In the genomic region with DNA sequence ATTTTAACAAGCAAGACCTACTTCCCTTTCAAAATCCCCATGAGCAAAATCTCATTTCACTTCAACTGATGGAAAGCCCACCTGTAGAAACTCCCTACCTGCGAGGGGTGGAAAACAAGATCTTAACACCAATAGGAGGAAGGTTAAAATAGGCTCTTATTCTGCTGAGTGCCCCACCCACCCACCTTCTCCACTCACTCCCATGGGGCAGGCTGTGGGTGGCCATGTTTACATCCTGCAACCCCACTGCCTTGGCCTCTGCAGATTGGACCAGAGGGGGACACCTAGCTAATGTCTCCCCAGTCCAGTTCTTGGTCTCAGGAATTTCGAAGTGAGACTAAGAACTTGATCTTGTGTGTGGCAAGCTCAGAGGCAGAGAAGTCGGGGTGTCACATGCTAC, we compare ENCODE assay signal across 10 mouse cellular contexts. TPM values are rescaled to one million over a fixed set of nuclear protein-coding genes. Genes with fewer than 3 reads are reported as not detected.
DNase-seq lines count a peak whose midpoint lies in the region; ATAC-seq lines count a peak whose summit lies in the region.
"Had no signal": no experiment of that assay in that cellular context is flagged by ENCODE, and none has a peak within 500 bp of the region (broad histone marks: within the 10 kb centered on the region; RNA-seq: fewer than 3 reads in every experiment).

No protein-coding gene starts in this region.

- no peak for DNase-seq in heart, postnatal 25 days (ENCODE audit: low spot score)
- no peak for DNase-seq in midbrain, embryonic 11.5 days (ENCODE audit: low spot score, missing footprints)
- DNase-seq in splenic B cell, adult 2 months (ENCODE audit: low read depth, low spot score): peak; percentile 63
- DNase-seq in layer of hippocampus, adult 18-20 months (ENCODE audit: low spot score in 2 of 2): no peak
- DNase-seq in urinary bladder, postnatal 4 days (ENCODE audit: low spot score in 2 of 2): no peak
- DNase-seq: gastrocnemius, adult 2 months; liver, postnatal 0 days had no signal

- H3K4me3 ChIP-seq in heart, embryonic 15.5 days: peak overlapping the region; percentile 35
- no peak overlapping the region for H3K4me3 ChIP-seq in midbrain, embryonic 12.5 days
- no peak overlapping the region for H3K4me3 ChIP-seq in midbrain, embryonic 11.5 days (ENCODE audit: low read depth, low read length)
- H3K4me3 ChIP-seq in hindbrain, embryonic 16.5 days (ENCODE audit: low read length): peak overlapping the region; percentile 29
- H3K4me3 ChIP-seq: gastrocnemius, adult 2 months had no signal

- H3K9me3 ChIP-seq in heart, embryonic 15.5 days (replicated peaks): no peaks in the 10 kb centered on the region
- no peaks in the 10 kb centered on the region for H3K9me3 ChIP-seq in midbrain, embryonic 12.5 days
- no peaks in the 10 kb centered on the region for H3K9me3 ChIP-seq in midbrain, embryonic 11.5 days (ENCODE audit: control insufficient read depth, low read length)
- H3K9me3 ChIP-seq in hindbrain, embryonic 16.5 days (ENCODE audit: control insufficient read depth, low read length): no peaks in the 10 kb centered on the region

- H3K36me3 ChIP-seq in heart, embryonic 15.5 days: no peaks in the 10 kb centered on the region
- no peaks in the 10 kb centered on the region for H3K36me3 ChIP-seq in midbrain, embryonic 12.5 days
- no peaks in the 10 kb centered on the region for H3K36me3 ChIP-seq in midbrain, embryonic 11.5 days (ENCODE audit: control insufficient read depth, insufficient read depth, low read length)
- H3K36me3 ChIP-seq in hindbrain, embryonic 16.5 days (ENCODE audit: control insufficient read depth, insufficient read depth, low read length): no peaks in the 10 kb centered on the region
- H3K36me3 ChIP-seq in splenic B cell, adult 2 months (ENCODE audit: control insufficient read depth, insufficient read depth, low read length, poor library complexity, severe bottlenecking): no peaks in the 10 kb centered on the region

- 67% methylated on average over 3 of the region's 3 CpGs for WGBS in heart, embryonic 15.5 days
- WGBS in midbrain, embryonic 12.5 days: 83% methylated on average over 3 of the region's 3 CpGs
- WGBS in midbrain, embryonic 11.5 days: 78% methylated on average over 3 of the region's 3 CpGs
- WGBS in hindbrain, embryonic 16.5 days: 75% methylated on average over 3 of the region's 3 CpGs

- H3K27ac ChIP-seq in heart, embryonic 15.5 days: no peak overlapping the region
- no peak overlapping the region for H3K27ac ChIP-seq in midbrain, embryonic 12.5 days (replicated peaks)
- H3K27ac ChIP-seq in midbrain, embryonic 11.5 days (ENCODE audit: low read depth, low read length): no peak overlapping the region
- no peak overlapping the region for H3K27ac ChIP-seq in hindbrain, embryonic 16.5 days (ENCODE audit: low read depth, low read length)
- H3K27ac ChIP-seq: gastrocnemius, adult 2 months had no signal

- intact Hi-C loops in heart, postnatal 25 days (cut with DNase I): no loop called here

- peak overlapping the region; percentile 59 for H3K4me2 ChIP-seq in heart, embryonic 15.5 days
- H3K4me2 ChIP-seq in midbrain, embryonic 12.5 days (replicated peaks): peak overlapping the region; percentile 22; the same call in 1 of the 2 replicates
- no peak overlapping the region for H3K4me2 ChIP-seq in midbrain, embryonic 11.5 days
- H3K4me2 ChIP-seq in hindbrain, embryonic 16.5 days (ENCODE audit: low read length): peak overlapping the region; percentile 54

- H3K4me1 ChIP-seq in heart, embryonic 15.5 days (replicated peaks): peaks cover 10% of the 10 kb centered on the region
- 0 out of 2 replicates have a peak, but pooled peaks cover 2% of the 10 kb centered on the region for H3K4me1 ChIP-seq in midbrain, embryonic 12.5 days
- H3K4me1 ChIP-seq in midbrain, embryonic 11.5 days (ENCODE audit: control insufficient read depth, insufficient read depth, low read length): no peaks in the 10 kb centered on the region
- H3K4me1 ChIP-seq in hindbrain, embryonic 16.5 days (ENCODE audit: control insufficient read depth, insufficient read depth, low read depth, low read length): peaks cover 9% of the 10 kb centered on the region

- H3K27me3 ChIP-seq in heart, embryonic 15.5 days: no peaks in the 10 kb centered on the region
- H3K27me3 ChIP-seq in midbrain, embryonic 12.5 days: no peaks in the 10 kb centered on the region
- H3K27me3 ChIP-seq in midbrain, embryonic 11.5 days (ENCODE audit: control insufficient read depth, insufficient read depth, low read length): no peaks in the 10 kb centered on the region
- H3K27me3 ChIP-seq in hindbrain, embryonic 16.5 days (replicated peaks; ENCODE audit: control insufficient read depth, insufficient read depth, low read length): no peaks in the 10 kb centered on the region
- H3K27me3 ChIP-seq in splenic B cell, adult 2 months (ENCODE audit: control insufficient read depth, insufficient read depth, low read length, poor library complexity, severe bottlenecking): no peaks in the 10 kb centered on the region

- H3K9ac ChIP-seq in heart, embryonic 15.5 days: no peak overlapping the region
- no peak overlapping the region for H3K9ac ChIP-seq in midbrain, embryonic 12.5 days (replicated peaks)
- no peak overlapping the region for H3K9ac ChIP-seq in midbrain, embryonic 11.5 days (ENCODE audit: low read length)
- no peak overlapping the region for H3K9ac ChIP-seq in hindbrain, embryonic 16.5 days (ENCODE audit: low read depth, low read length)
- H3K9ac ChIP-seq: liver, postnatal 0 days had no signal

- ATAC-seq in heart, embryonic 15.5 days (replicated peaks; ENCODE audit: insufficient number of reproducible peaks, insufficient read depth, low FRiP score, low read depth): no peak
- no peak for ATAC-seq in midbrain, embryonic 12.5 days (ENCODE audit: low FRiP score, low read depth)
- ATAC-seq in midbrain, embryonic 11.5 days (ENCODE audit: low FRiP score): no peak
- ATAC-seq in hindbrain, embryonic 16.5 days: no peak

RNA-seq across cellular contexts. Expression of a gene that starts 31.5 kb away (rescaled TPM):
- polyA plus RNA-seq in heart, embryonic 15.5 days (2015; fragmentation: Nextera tagmentation; extraction: Ambion mirVana): 113 and 136 TPM in 2 replicates
- 10 to 100 TPM; 60.8 to 61.5 TPM for total RNA-seq in heart, postnatal 25 days (2021)
- polyA plus RNA-seq in midbrain, embryonic 12.5 days (2016; fragmentation: Nextera tagmentation; extraction: Ambion mirVana): 133 and 137 TPM in 2 replicates
- 142 and 151 TPM in 2 replicates for polyA plus RNA-seq in midbrain, embryonic 11.5 days (2014; fragmentation: Nextera tagmentation; extraction: Ambion mirVana)
- 141 and 150 TPM in 2 replicates for polyA plus RNA-seq in hindbrain, embryonic 16.5 days (2015; fragmentation: Nextera tagmentation; extraction: Ambion mirVana)
- total RNA-seq in layer of hippocampus, adult 18-20 months (2021): 100 to 1,000 TPM; 106 TPM

RNA-seq across cellular contexts. Expression of a gene that starts 32.0 kb away (rescaled TPM):
- 2.4 and 2.6 TPM in 2 replicates for polyA plus RNA-seq in heart, embryonic 15.5 days (2015; fragmentation: Nextera tagmentation; extraction: Ambion mirVana)
- total RNA-seq in heart, postnatal 25 days (2021): not detected
- polyA plus RNA-seq in midbrain, embryonic 12.5 days (2016; fragmentation: Nextera tagmentation; extraction: Ambion mirVana): 3.4 and 3.6 TPM in 2 replicates
- 2.7 and 4.1 TPM in 2 replicates for polyA plus RNA-seq in midbrain, embryonic 11.5 days (2014; fragmentation: Nextera tagmentation; extraction: Ambion mirVana)
- 3.3 TPM in 2 replicates for polyA plus RNA-seq in hindbrain, embryonic 16.5 days (2015; fragmentation: Nextera tagmentation; extraction: Ambion mirVana)
- under 1 TPM in 1 of 2 experiments, not detected in 1; 0.94 TPM for total RNA-seq in layer of hippocampus, adult 18-20 months (2021)
- total RNA-seq: gastrocnemius, adult 2 months had no signal

Comparison
In these comparisons a context has a peak if more than half of its experiments do, and no peak if none do; other contexts are left out.
1. H3K4me3 ChIP-seq: peak in heart, embryonic 15.5 days (single experiment) and hindbrain, embryonic 16.5 days (single experiment); none in midbrain, embryonic 12.5 days (single experiment) and midbrain, embryonic 11.5 days (single experiment).